Mouse (Mus musculus): ENCODE data around the gene Pfn3. TPM values are rescaled to one million over a fixed set of nuclear protein-coding genes. Genes with fewer than 3 reads are reported as not detected.

Gene Pfn3
- total RNA-seq, 2 experiments from 2014 or later = not detected

- DNase-seq (ENCODE audit: low spot score in 2 of 2) = no peak
Observed at GRCm38 (mm10) chr13:55400039-55400346, 15.0 kb downstream of the Pfn3 start.

- no peak for DNase-seq (ENCODE audit: low spot score in 2 of 2)
Observed at GRCm38 (mm10) chr13:55399300-55400038, 15.6 kb downstream of the Pfn3 start.

GRCm38 (mm10) chr13:55398088-55398487, 16.9 kb downstream of the Pfn3 start, which contains the start of gene Slc34a1:
Slc34a1 (plus strand) TSS chr13:55398187.
- DNase-seq (ENCODE audit: low spot score in 2 of 2) = no peak

- no peak for DNase-seq (ENCODE audit: low spot score in 2 of 2)
Observed at GRCm38 (mm10) chr13:55392933-55393332, 22.1 kb downstream of the Pfn3 start.

- no peak for DNase-seq (ENCODE audit: low spot score in 2 of 2)
Observed at GRCm38 (mm10) chr13:55391626-55392029, 23.4 kb downstream of the Pfn3 start.

- DNase-seq (ENCODE audit: low spot score in 2 of 2) = no peak
Observed at GRCm38 (mm10) chr13:55390644-55391043, 24.4 kb downstream of the Pfn3 start.

- DNase-seq (ENCODE audit: low spot score in 2 of 2) = no peak
Observed at GRCm38 (mm10) chr13:55381790-55382189, 33.2 kb downstream of the Pfn3 start.

GRCm38 (mm10) chr13:55378907-55379580, 36.0 kb downstream of the Pfn3 start:
- no peak for DNase-seq (ENCODE audit: low spot score in 2 of 2)

GRCm38 (mm10) chr13:55375877-55376276, 39.2 kb downstream of the Pfn3 start:
- DNase-seq (ENCODE audit: low spot score in 2 of 2) = no peak

- DNase-seq (ENCODE audit: low spot score in 2 of 2) = no peak
Observed at GRCm38 (mm10) chr13:55374206-55374924, 40.7 kb downstream of the Pfn3 start.

GRCm38 (mm10) chr13:55371740-55372139, 43.3 kb downstream of the Pfn3 start:
- DNase-seq (ENCODE audit: low spot score in 2 of 2) = no peak

- DNase-seq (ENCODE audit: low spot score in 2 of 2) = no peak
Observed at GRCm38 (mm10) chr13:55371007-55371681, 43.9 kb downstream of the Pfn3 start.

- DNase-seq (ENCODE audit: low spot score in 2 of 2) = no peak
Observed at GRCm38 (mm10) chr13:55370234-55370633, 44.8 kb downstream of the Pfn3 start.

- DNase-seq (ENCODE audit: low spot score in 2 of 2) = no peak
Observed at GRCm38 (mm10) chr13:55369531-55370114, 45.4 kb downstream of the Pfn3 start, which contains the start of gene Rgs14. Rgs14 (plus strand) TSS chr13:55369732.

GRCm38 (mm10) chr13:55368401-55368800, 46.6 kb downstream of the Pfn3 start:
- DNase-seq (ENCODE audit: low spot score in 2 of 2) = no peak

Small RNA genes lying within 50 kb of the gene (microRNA-seq; reads per million reads assigned to microRNA genes)
- gene Mir6943 (ENCODE audit: borderline number of aligned reads in 2 of 2) = 1.9 to 2.4 reads per million in 2 experiments

Other genes starting within 250 kb of the Pfn3 start
- gene Nsd1, start 205.4 kb downstream of the Pfn3 start, total RNA-seq (2021) = 10 to 100 TPM; 76.4 to 82.4 TPM
- 100 to 1,000 TPM; 132 to 143 TPM for gene Prelid1, start 94.7 kb downstream of the Pfn3 start, total RNA-seq (2021)
- gene Rab24, start 93.3 kb downstream of the Pfn3 start, total RNA-seq (2021) = 10 to 100 TPM; 52.3 to 52.7 TPM
- under 1 TPM; 0.46 to 0.58 TPM for gene Mxd3, start 85.4 kb downstream of the Pfn3 start, total RNA-seq (2021)
- gene Lman2, start 52.4 kb downstream of the Pfn3 start, total RNA-seq (2021) = 100 to 1,000 TPM; 113 to 121 TPM
- under 1 TPM; 0.76 to 0.96 TPM for gene Rgs14, start 45.5 kb downstream of the Pfn3 start, total RNA-seq (2021)
- 1 to 10 TPM in 1 of 2 experiments, not detected in 1; 2.9 TPM for gene Slc34a1, start 17.0 kb downstream of the Pfn3 start, total RNA-seq (2021)
- not detected for gene F12, start 11.6 kb upstream of the Pfn3 start, total RNA-seq (2021)
- gene Grk6, start 29.8 kb upstream of the Pfn3 start, total RNA-seq (2021) = 10 to 100 TPM; 27.1 to 33.1 TPM
- gene Prr7, start 49.0 kb upstream of the Pfn3 start, total RNA-seq (2021) = 1 to 10 TPM; 1.9 to 2.2 TPM
- gene Dbn1, start 72.9 kb upstream of the Pfn3 start, total RNA-seq (2021) = 10 to 100 TPM; 11.1 to 16.2 TPM
- 10 to 100 TPM; 11.6 to 26.8 TPM for gene Pdlim7, start 98.4 kb upstream of the Pfn3 start, total RNA-seq (2021)
- 1 to 10 TPM; 5.1 to 5.3 TPM for gene Dok3, start 114.1 kb upstream of the Pfn3 start, total RNA-seq (2021)
- 10 to 100 TPM; 40.6 to 47.1 TPM for gene Ddx41, start 121.4 kb upstream of the Pfn3 start, total RNA-seq (2021)
- gene Fam193b, start 155.9 kb upstream of the Pfn3 start, total RNA-seq (2021) = 10 to 100 TPM; 45.5 to 52.7 TPM
- 100 to 1,000 TPM; 141 to 184 TPM for gene Tmed9, start 158.5 kb upstream of the Pfn3 start, total RNA-seq (2021)
- 10 to 100 TPM; 11.7 to 16.1 TPM for gene B4galt7, start 184.7 kb upstream of the Pfn3 start, total RNA-seq (2021)
- gene Caml, start 207.8 kb upstream of the Pfn3 start, total RNA-seq (2021) = 10 to 100 TPM; 27.4 to 32.4 TPM
- gene Ddx46, start 219.8 kb upstream of the Pfn3 start, total RNA-seq (2021) = 10 to 100 TPM; 24.0 to 36.4 TPM